Mouse (Mus musculus): ENCODE data around the gene Actr2. TPM values are rescaled to one million over a fixed set of nuclear protein-coding genes. Genes with fewer than 3 reads are reported as not detected.
"Not testable (repeated sequence)": the region's sequence is repeated elsewhere in the genome, so short reads cannot be mapped to it uniquely, and the experiment has no call there.

The Actr2 gene
- total RNA-seq (2018; cell fraction: chromatin; rRNA removed): 100 to 1,000 TPM; 215 to 470 (median 344) TPM
- 100 to 1,000 TPM; 413 to 619 (median 472) TPM for total RNA-seq (2018; cell fraction: cytosol; rRNA removed)
- 100 to 1,000 TPM; 225 to 519 (median 379) TPM for total RNA-seq (2018; cell fraction: nucleus; rRNA removed)
- 228 to 455 TPM (median 329 TPM) in 3 replicates for polyA plus RNA-seq (2018)

GRCm38 (mm10) chr11:20112741-20113480, at the start of gene Actr2:
TSS of gene Actr2 (minus strand) at chr11:20112913.
- Histone ChIP-seq H3K27ac (peak within 1 kb of the TSS; percentile 93), H3K79me2 (ENCODE audit: inconsistent target) (peaks cover 62% of the 10 kb centered on the region), H3K4me3 (ENCODE audit: inconsistent target) (peak within 1 kb of the TSS; percentile 65), H3K36me3 (ENCODE audit: inconsistent target) (peaks cover 4% of the 10 kb centered on the region; the same call in 1 of the 2 replicates)
- 1% methylated on average over 43 of the region's 57 CpGs for WGBS (ENCODE audit: missing documents)

- peak overlapping the region; percentile 32 for H3K27ac ChIP-seq
- no peaks in the 10 kb centered on the region for H3K36me3 ChIP-seq (ENCODE audit: inconsistent target)
- H3K4me3 ChIP-seq (ENCODE audit: inconsistent target): no peak overlapping the region
- H3K79me2 ChIP-seq (ENCODE audit: inconsistent target): no peaks in the 10 kb centered on the region
These were observed 46.2 kb upstream of the Actr2 start for GRCm38 (mm10) chr11:20158879-20159278.

GRCm38 (mm10) chr11:20153542-20153941, 40.8 kb upstream of the Actr2 start:
- not testable (repeated sequence) for H3K27ac ChIP-seq; H3K79me2 ChIP-seq (ENCODE audit: inconsistent target); H3K36me3 ChIP-seq (ENCODE audit: inconsistent target); H3K4me3 ChIP-seq (ENCODE audit: inconsistent target)
- WGBS (ENCODE audit: missing documents): 95% methylated on average over 5 of the region's 5 CpGs

GRCm38 (mm10) chr11:20152107-20152901, 39.6 kb upstream of the Actr2 start:
- H3K36me3 ChIP-seq (ENCODE audit: inconsistent target): no peaks in the 10 kb centered on the region
- H3K27ac ChIP-seq: no peak overlapping the region
- 98% methylated on average over 3 of the region's 4 CpGs for WGBS (ENCODE audit: missing documents)
- H3K79me2 ChIP-seq (ENCODE audit: inconsistent target): no peaks in the 10 kb centered on the region
- H3K4me3 ChIP-seq (ENCODE audit: inconsistent target): no peak overlapping the region

- WGBS (ENCODE audit: missing documents): 55% methylated on average over 5 of the region's 5 CpGs
- no peaks in the 10 kb centered on the region for H3K79me2 ChIP-seq (ENCODE audit: inconsistent target)
- no peak overlapping the region for H3K4me3 ChIP-seq (ENCODE audit: inconsistent target)
- no peak overlapping the region for H3K27ac ChIP-seq
- no peaks in the 10 kb centered on the region for H3K36me3 ChIP-seq (ENCODE audit: inconsistent target)
These were observed 38.6 kb upstream of the Actr2 start for GRCm38 (mm10) chr11:20151290-20151689.

- 53% methylated on average over 1 of the region's 3 CpGs for WGBS (ENCODE audit: missing documents)
- Histone ChIP-seq H3K36me3 (ENCODE audit: inconsistent target) (no peaks in the 10 kb centered on the region), H3K4me3 (ENCODE audit: inconsistent target) (no peak overlapping the region), H3K79me2 (ENCODE audit: inconsistent target) (no peaks in the 10 kb centered on the region), H3K27ac (peak overlapping the region; percentile 66)
These were observed 37.2 kb upstream of the Actr2 start for GRCm38 (mm10) chr11:20149936-20150335.

GRCm38 (mm10) chr11:20145383-20145782, 32.7 kb upstream of the Actr2 start:
- H3K27ac ChIP-seq: no peak overlapping the region
- 100% methylated on average over 6 of the region's 9 CpGs for WGBS (ENCODE audit: missing documents)
- H3K79me2 ChIP-seq (ENCODE audit: inconsistent target): no peaks in the 10 kb centered on the region
- no peaks in the 10 kb centered on the region for H3K36me3 ChIP-seq (ENCODE audit: inconsistent target)
- H3K4me3 ChIP-seq (ENCODE audit: inconsistent target): no peak overlapping the region

- no peak overlapping the region for H3K4me3 ChIP-seq (ENCODE audit: inconsistent target)
- no peak overlapping the region for H3K27ac ChIP-seq
These were observed 32.0 kb upstream of the Actr2 start for GRCm38 (mm10) chr11:20144536-20145263.

GRCm38 (mm10) chr11:20143687-20144086, 31.0 kb upstream of the Actr2 start:
- not testable (repeated sequence) for H3K79me2 ChIP-seq (ENCODE audit: inconsistent target); H3K27ac ChIP-seq; H3K36me3 ChIP-seq (ENCODE audit: inconsistent target); H3K4me3 ChIP-seq (ENCODE audit: inconsistent target)
- 81% methylated on average over 2 of the region's 4 CpGs for WGBS (ENCODE audit: missing documents)

More at GRCm38 (mm10) chr11:20144536-20145263, 32.0 kb upstream of the Actr2 start:
- no peaks in the 10 kb centered on the region for H3K79me2 ChIP-seq (ENCODE audit: inconsistent target)
- H3K36me3 ChIP-seq (ENCODE audit: inconsistent target): no peaks in the 10 kb centered on the region
- WGBS (ENCODE audit: missing documents): 90% methylated on average over 9 of the region's 9 CpGs

- WGBS (ENCODE audit: missing documents): 91% methylated on average over 5 of the region's 5 CpGs
- Histone ChIP-seq H3K79me2 (ENCODE audit: inconsistent target) (no peaks in the 10 kb centered on the region), H3K4me3 (ENCODE audit: inconsistent target) (no peak overlapping the region), H3K27ac (no peak overlapping the region), H3K36me3 (ENCODE audit: inconsistent target) (no peaks in the 10 kb centered on the region)
These were observed 29.8 kb upstream of the Actr2 start for GRCm38 (mm10) chr11:20142516-20142915.

- H3K27ac ChIP-seq: no peak overlapping the region
- H3K79me2 ChIP-seq (ENCODE audit: inconsistent target): no peaks in the 10 kb centered on the region
- 95% methylated on average over 5 of the region's 5 CpGs for WGBS (ENCODE audit: missing documents)
- H3K36me3 ChIP-seq (ENCODE audit: inconsistent target): no peaks in the 10 kb centered on the region
- no peak overlapping the region for H3K4me3 ChIP-seq (ENCODE audit: inconsistent target)
These were observed 27.6 kb upstream of the Actr2 start for GRCm38 (mm10) chr11:20140286-20140685.

GRCm38 (mm10) chr11:20139711-20140110, 27.0 kb upstream of the Actr2 start:
- WGBS (ENCODE audit: missing documents): 90% methylated on average over 2 of the region's 2 CpGs
- Histone ChIP-seq H3K36me3 (ENCODE audit: inconsistent target) (no peaks in the 10 kb centered on the region), H3K79me2 (ENCODE audit: inconsistent target) (no peaks in the 10 kb centered on the region), H3K27ac (no peak overlapping the region), H3K4me3 (ENCODE audit: inconsistent target) (no peak overlapping the region)

GRCm38 (mm10) chr11:20138498-20139208, 25.9 kb upstream of the Actr2 start:
- Histone ChIP-seq H3K36me3 (ENCODE audit: inconsistent target) (no peaks in the 10 kb centered on the region), H3K4me3 (ENCODE audit: inconsistent target) (no peak overlapping the region), H3K79me2 (ENCODE audit: inconsistent target) (no peaks in the 10 kb centered on the region), H3K27ac (no peak overlapping the region)
- 92% methylated on average over 6 of the region's 6 CpGs for WGBS (ENCODE audit: missing documents)

- 69% methylated on average over 2 of the region's 2 CpGs for WGBS (ENCODE audit: missing documents)
- Histone ChIP-seq H3K79me2 (ENCODE audit: inconsistent target) (no peaks in the 10 kb centered on the region), H3K27ac (no peak overlapping the region), H3K4me3 (ENCODE audit: inconsistent target) (no peak overlapping the region), H3K36me3 (ENCODE audit: inconsistent target) (no peaks in the 10 kb centered on the region)
These were observed 25.2 kb upstream of the Actr2 start for GRCm38 (mm10) chr11:20137872-20138271.

Measured in macrophage (primary cell).